Mouse (Mus musculus): ENCODE data around the gene Vmn1r63.
"Not testable (repeated sequence)": the region's sequence is repeated elsewhere in the genome, so short reads cannot be mapped to it uniquely, and the experiment has no call there.

Gene Vmn1r63

GRCm38 (mm10) chr7:5805345-5805744, at the start of gene Vmn1r63:
Vmn1r63 (minus strand) TSS chr7:5805445.
- DNase-seq: not testable (repeated sequence)

All from cerebellum, postnatal 25 days (tissue).